Mouse (Mus musculus) cortical plate, adult 2 months (tissue): Measurements from ENCODE around the gene 2210407C18Rik.

ENCODE experiments used
- CTCF ChIP-seq: fragments of 200-500 bp; IDR thresholded peaks from 2 replicates; pipeline ENCODE4 v1.5.1; 2011; ENCODE audit warnings: mild to moderate bottlenecking, control low read depth, low read length; ENCODE audit not compliant: insufficient read depth; ENCODE audit errors: extremely low read depth
- POLR2A ChIP-seq: fragments of 200-500 bp; IDR thresholded peaks from 2 replicates; pipeline ENCODE4 v1.6.1; 2011; ENCODE audit warnings: mild to moderate bottlenecking, low read length, control low read depth; ENCODE audit not compliant: insufficient read depth; ENCODE audit errors: extremely low read depth

GRCm38 (mm10) chr11:58614526-58614925 lies 1.3 kb downstream of the 2210407C18Rik start:
- TF ChIP-seq CTCF (no peak), POLR2A (no peak)
